Mouse (Mus musculus): ENCODE data around the gene Fcna. TPM values are rescaled to one million over a fixed set of nuclear protein-coding genes. Genes with fewer than 3 reads are reported as not detected.

The Fcna gene
- 3.5 and 10.6 TPM in 2 replicates for polyA plus RNA-seq (2015; fragmentation: Nextera tagmentation; extraction: Ambion mirVana)

DNA sequence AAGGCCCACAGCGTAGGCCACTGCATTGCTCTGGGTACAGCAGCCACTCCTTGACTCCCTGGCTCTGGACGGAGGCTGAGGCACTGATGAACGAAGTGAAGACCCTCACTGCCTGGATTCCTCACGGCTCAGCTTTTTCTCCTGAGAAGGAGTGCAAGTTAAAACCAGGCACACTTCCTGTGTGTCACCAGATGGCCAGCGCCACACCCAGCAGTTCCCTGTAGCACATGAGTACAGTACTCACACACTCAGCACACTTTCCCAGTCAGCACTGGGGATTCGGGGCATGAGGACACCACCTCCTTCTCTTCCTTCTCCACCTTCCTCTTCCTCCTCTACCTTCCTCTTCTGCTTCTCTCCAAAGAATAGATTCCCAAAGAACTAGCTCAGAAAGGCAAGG, at the start of gene Fcna:
Gene Fcna (minus strand): TSS at position 220 of the 400 bp plus-strand sequence.
- ATAC-seq (ENCODE audit: low read depth), result no peak
- no peaks in the 10 kb centered on the region for H3K9me3 ChIP-seq (ENCODE audit: control insufficient read depth, low read length)
- no peaks in the 10 kb centered on the region for H3K36me3 ChIP-seq (ENCODE audit: control insufficient read depth, insufficient read depth, low read length)
- no peak within 1 kb of the TSS for H3K9ac ChIP-seq (ENCODE audit: low read length)
- no peak within 1 kb of the TSS for H3K4me2 ChIP-seq (ENCODE audit: low read depth, low read length)
- H3K27ac ChIP-seq (ENCODE audit: low read length), result no peak within 1 kb of the TSS
- H3K4me3 ChIP-seq (ENCODE audit: low read length), result no peak within 1 kb of the TSS
- H3K27me3 ChIP-seq (ENCODE audit: control insufficient read depth, insufficient read depth, low read depth, low read length), result no peaks in the 10 kb centered on the region
- 68% methylated on average over 6 of the region's 6 CpGs for WGBS
- H3K4me1 ChIP-seq (replicated peaks; ENCODE audit: control insufficient read depth, insufficient read depth, low read length), result no peaks in the 10 kb centered on the region

- Histone ChIP-seq H3K4me1 (replicated peaks; ENCODE audit: control insufficient read depth, insufficient read depth, low read length) (no peaks in the 10 kb centered on the region), H3K4me3 (ENCODE audit: low read length) (no peak within 1 kb of the TSS), H3K9ac (ENCODE audit: low read length) (no peak within 1 kb of the TSS), H3K36me3 (ENCODE audit: control insufficient read depth, insufficient read depth, low read length) (no peaks in the 10 kb centered on the region), H3K9me3 (ENCODE audit: control insufficient read depth, low read length) (no peaks in the 10 kb centered on the region), H3K27ac (ENCODE audit: low read length) (no peak within 1 kb of the TSS), H3K4me2 (ENCODE audit: low read depth, low read length) (no peak within 1 kb of the TSS), H3K27me3 (ENCODE audit: control insufficient read depth, insufficient read depth, low read depth, low read length) (no peaks in the 10 kb centered on the region)
- no peak for ATAC-seq (ENCODE audit: low read depth)
- 91% methylated on average over 3 of the region's 3 CpGs for WGBS
Observed at GRCm38 (mm10) chr2:25676486-25676885, 48.7 kb upstream of the Fcna start, which contains the start of gene Lcn6. Gene Lcn6, plus strand, starts transcription at chr2:25676786.

GRCm38 (mm10) chr2:25666516-25666915, 38.7 kb upstream of the Fcna start:
- H3K27ac ChIP-seq (ENCODE audit: low read length), result no peak overlapping the region
- no peaks in the 10 kb centered on the region for H3K36me3 ChIP-seq (ENCODE audit: control insufficient read depth, insufficient read depth, low read length)
- H3K9ac ChIP-seq (ENCODE audit: low read length), result no peak overlapping the region
- no peak for ATAC-seq (ENCODE audit: low read depth)
- H3K4me1 ChIP-seq (replicated peaks; ENCODE audit: control insufficient read depth, insufficient read depth, low read length), result no peaks in the 10 kb centered on the region
- H3K4me3 ChIP-seq (ENCODE audit: low read length), result no peak overlapping the region
- H3K9me3 ChIP-seq (ENCODE audit: control insufficient read depth, low read length), result no peaks in the 10 kb centered on the region
- no peaks in the 10 kb centered on the region for H3K27me3 ChIP-seq (ENCODE audit: control insufficient read depth, insufficient read depth, low read depth, low read length)
- no peak overlapping the region for H3K4me2 ChIP-seq (ENCODE audit: low read depth, low read length)
- WGBS, result 52% methylated on average over 1 of the region's 1 CpGs

- WGBS, result 80% methylated on average over 5 of the region's 5 CpGs
- H3K4me3 ChIP-seq (ENCODE audit: low read length), result no peak overlapping the region
- H3K4me2 ChIP-seq (ENCODE audit: low read depth, low read length), result no peak overlapping the region
- ATAC-seq (ENCODE audit: low read depth), result no peak
- no peaks in the 10 kb centered on the region for H3K9me3 ChIP-seq (ENCODE audit: control insufficient read depth, low read length)
- H3K36me3 ChIP-seq (ENCODE audit: control insufficient read depth, insufficient read depth, low read length), result no peaks in the 10 kb centered on the region
- no peaks in the 10 kb centered on the region for H3K27me3 ChIP-seq (ENCODE audit: control insufficient read depth, insufficient read depth, low read depth, low read length)
- H3K27ac ChIP-seq (ENCODE audit: low read length), result no peak overlapping the region
- no peak overlapping the region for H3K9ac ChIP-seq (ENCODE audit: low read length)
- no peaks in the 10 kb centered on the region for H3K4me1 ChIP-seq (replicated peaks; ENCODE audit: control insufficient read depth, insufficient read depth, low read length)
Observed at GRCm38 (mm10) chr2:25664125-25664524, 36.3 kb upstream of the Fcna start.

- H3K27ac ChIP-seq (ENCODE audit: low read length), result no peak overlapping the region
- no peaks in the 10 kb centered on the region for H3K27me3 ChIP-seq (ENCODE audit: control insufficient read depth, insufficient read depth, low read depth, low read length)
- no peak overlapping the region for H3K4me3 ChIP-seq (ENCODE audit: low read length)
- H3K9ac ChIP-seq (ENCODE audit: low read length), result no peak overlapping the region
- H3K4me2 ChIP-seq (ENCODE audit: low read depth, low read length), result no peak overlapping the region
- H3K9me3 ChIP-seq (ENCODE audit: control insufficient read depth, low read length), result no peaks in the 10 kb centered on the region
- no peak for ATAC-seq (ENCODE audit: low read depth)
- no peaks in the 10 kb centered on the region for H3K36me3 ChIP-seq (ENCODE audit: control insufficient read depth, insufficient read depth, low read length)
- 50% methylated on average over 1 of the region's 1 CpGs for WGBS
- H3K4me1 ChIP-seq (replicated peaks; ENCODE audit: control insufficient read depth, insufficient read depth, low read length), result no peaks in the 10 kb centered on the region
Observed at GRCm38 (mm10) chr2:25663511-25663910, 35.7 kb upstream of the Fcna start.

DNA sequence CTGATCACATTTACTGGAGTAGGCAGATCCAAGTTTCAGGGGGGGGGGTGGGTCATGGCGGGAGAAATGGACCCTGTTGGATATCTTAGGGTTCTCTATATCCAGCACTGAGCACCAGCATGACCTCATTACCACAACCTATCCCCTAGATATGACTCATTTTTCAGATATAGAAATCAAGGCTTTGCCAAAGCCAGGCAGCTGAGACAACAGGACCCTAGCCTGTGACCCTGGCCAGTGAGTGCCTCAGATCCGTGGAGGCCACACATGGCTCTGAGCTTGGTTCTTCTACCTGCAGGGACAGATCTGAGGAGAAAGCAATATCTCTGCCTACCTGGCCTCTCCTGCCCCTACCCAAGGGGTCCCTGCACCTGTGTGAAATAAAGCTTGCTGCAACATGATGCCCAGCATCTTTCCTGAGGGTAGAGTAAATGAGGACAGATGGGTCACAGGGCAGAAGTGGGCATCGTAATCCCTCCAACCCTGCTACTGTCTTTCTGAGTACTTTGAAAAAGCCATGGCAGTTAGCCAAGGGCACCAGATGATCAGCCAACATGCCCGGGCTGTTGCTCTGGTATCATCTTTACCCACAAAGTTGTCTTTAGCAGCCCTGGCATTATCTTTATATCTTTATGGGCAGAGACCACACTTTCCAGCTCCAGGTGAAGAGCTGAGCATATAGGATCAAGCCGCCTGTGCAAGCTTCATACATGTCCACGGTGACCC, 33.6 kb upstream of the Fcna start:
- Histone ChIP-seq H3K4me1 (replicated peaks; ENCODE audit: control insufficient read depth, insufficient read depth, low read length) (no peaks in the 10 kb centered on the region), H3K9me3 (ENCODE audit: control insufficient read depth, low read length) (no peaks in the 10 kb centered on the region), H3K4me2 (ENCODE audit: low read depth, low read length) (no peak overlapping the region), H3K9ac (ENCODE audit: low read length) (no peak overlapping the region), H3K27me3 (ENCODE audit: control insufficient read depth, insufficient read depth, low read depth, low read length) (no peaks in the 10 kb centered on the region), H3K4me3 (ENCODE audit: low read length) (no peak overlapping the region), H3K36me3 (ENCODE audit: control insufficient read depth, insufficient read depth, low read length) (no peaks in the 10 kb centered on the region), H3K27ac (ENCODE audit: low read length) (no peak overlapping the region)
- no peak for ATAC-seq (ENCODE audit: low read depth)
- WGBS, result 79% methylated on average over 6 of the region's 6 CpGs

DNA sequence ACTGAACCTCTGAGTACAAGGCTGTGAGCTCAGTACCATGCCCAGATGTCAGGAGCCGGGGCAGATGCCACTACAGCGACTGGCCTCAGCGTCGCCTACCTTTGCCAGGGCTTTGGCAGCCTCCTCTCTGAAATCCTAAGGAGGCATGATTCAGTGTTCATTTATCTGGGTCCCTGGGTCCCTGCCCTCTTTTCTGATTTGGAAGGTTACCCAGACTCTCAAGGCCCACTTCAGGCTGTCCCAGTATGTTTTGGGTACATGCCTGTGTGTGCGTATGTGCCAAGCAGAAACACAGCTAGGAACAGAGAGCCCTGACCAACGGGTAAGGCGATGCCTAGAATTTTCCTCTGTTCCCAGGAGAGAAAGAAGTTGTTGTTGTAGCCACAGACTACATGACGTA, 32.4 kb upstream of the Fcna start:
- H3K4me3 ChIP-seq (ENCODE audit: low read length), result no peak overlapping the region
- H3K9me3 ChIP-seq (ENCODE audit: control insufficient read depth, low read length), result no peaks in the 10 kb centered on the region
- 80% methylated on average over 8 of the region's 8 CpGs for WGBS

DNA sequence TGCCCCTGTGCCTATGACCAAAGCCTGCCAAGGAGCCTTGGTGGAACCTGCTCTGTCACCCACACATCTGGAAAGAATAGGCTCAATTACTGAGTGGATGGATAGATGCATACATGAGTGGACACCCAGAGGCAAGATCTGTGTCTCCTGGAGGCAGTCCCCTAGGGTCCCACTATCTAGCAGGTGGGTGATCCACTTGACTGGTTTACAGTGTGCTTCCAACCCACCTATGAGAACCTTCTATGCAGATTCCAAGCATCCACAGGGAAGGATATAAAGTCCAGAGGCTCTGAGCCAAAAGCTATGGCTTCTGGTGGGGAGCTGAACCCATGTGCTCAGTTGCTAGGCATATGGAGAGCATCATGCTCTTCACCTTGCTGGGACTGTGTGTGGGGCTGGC, 29.8 kb upstream of the Fcna start, which contains the start of gene Lcn5:
Gene Lcn5 (plus strand): TSS at position 301 of the 400 bp plus-strand sequence.
- H3K9me3 ChIP-seq (ENCODE audit: control insufficient read depth, low read length), result no peaks in the 10 kb centered on the region
- no peaks in the 10 kb centered on the region for H3K27me3 ChIP-seq (ENCODE audit: control insufficient read depth, insufficient read depth, low read depth, low read length)
- no peak within 1 kb of the TSS for H3K4me3 ChIP-seq (ENCODE audit: low read length)
- no peaks in the 10 kb centered on the region for H3K36me3 ChIP-seq (ENCODE audit: control insufficient read depth, insufficient read depth, low read length)
- H3K4me1 ChIP-seq (replicated peaks; ENCODE audit: control insufficient read depth, insufficient read depth, low read length), result peaks cover 6% of the 10 kb centered on the region; the same call in 1 of the 2 replicates
- ATAC-seq (ENCODE audit: low read depth), result no peak
- H3K9ac ChIP-seq (ENCODE audit: low read length), result no peak within 1 kb of the TSS
- H3K27ac ChIP-seq (ENCODE audit: low read length), result no peak within 1 kb of the TSS
- H3K4me2 ChIP-seq (ENCODE audit: low read depth, low read length), result no peak within 1 kb of the TSS

More for the DNA sequence above, 32.4 kb upstream of the Fcna start:
- H3K9ac ChIP-seq (ENCODE audit: low read length), result no peak overlapping the region
- no peaks in the 10 kb centered on the region for H3K4me1 ChIP-seq (replicated peaks; ENCODE audit: control insufficient read depth, insufficient read depth, low read length)
- H3K27me3 ChIP-seq (ENCODE audit: control insufficient read depth, insufficient read depth, low read depth, low read length), result no peaks in the 10 kb centered on the region
- no peak overlapping the region for H3K27ac ChIP-seq (ENCODE audit: low read length)
- no peak overlapping the region for H3K4me2 ChIP-seq (ENCODE audit: low read depth, low read length)
- ATAC-seq (ENCODE audit: low read depth), result no peak
- H3K36me3 ChIP-seq (ENCODE audit: control insufficient read depth, insufficient read depth, low read length), result no peaks in the 10 kb centered on the region

DNA sequence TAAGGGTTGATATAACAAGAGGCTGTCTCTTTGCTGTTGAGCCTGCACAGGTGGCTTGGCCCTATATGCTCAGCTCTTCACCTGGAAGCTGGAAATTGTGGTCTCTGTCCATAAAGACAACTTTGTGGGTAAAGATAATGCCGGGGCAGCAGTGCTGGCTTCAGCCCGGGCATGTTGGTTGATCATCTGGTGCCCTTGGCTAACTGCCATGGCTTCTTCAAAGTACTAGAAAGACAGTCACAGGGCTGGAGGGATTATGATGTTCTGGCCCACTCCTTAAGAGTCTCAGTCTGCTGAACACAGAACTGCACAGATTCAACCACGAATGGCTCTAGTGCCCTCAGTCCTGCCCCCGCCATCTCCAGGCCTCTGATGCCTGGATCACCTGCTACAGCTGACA, 29.4 kb upstream of the Fcna start:
- H3K27ac ChIP-seq (ENCODE audit: low read length), result no peak overlapping the region
- WGBS, result 69% methylated on average over 4 of the region's 4 CpGs

More for the DNA sequence above, 29.4 kb upstream of the Fcna start:
- Histone ChIP-seq H3K4me3 (ENCODE audit: low read length) (no peak overlapping the region), H3K9me3 (ENCODE audit: control insufficient read depth, low read length) (no peaks in the 10 kb centered on the region), H3K9ac (ENCODE audit: low read length) (no peak overlapping the region), H3K27me3 (ENCODE audit: control insufficient read depth, insufficient read depth, low read depth, low read length) (no peaks in the 10 kb centered on the region), H3K4me1 (replicated peaks; ENCODE audit: control insufficient read depth, insufficient read depth, low read length) (peaks cover 6% of the 10 kb centered on the region; the same call in 1 of the 2 replicates), H3K4me2 (ENCODE audit: low read depth, low read length) (no peak overlapping the region), H3K36me3 (ENCODE audit: control insufficient read depth, insufficient read depth, low read length) (no peaks in the 10 kb centered on the region)
- ATAC-seq (ENCODE audit: low read depth), result no peak
